Mouse (Mus musculus): ENCODE data around the gene A4galt.
"Not testable (repeated sequence)": the region's sequence is repeated elsewhere in the genome, so short reads cannot be mapped to it uniquely, and the experiment has no call there.

DNA sequence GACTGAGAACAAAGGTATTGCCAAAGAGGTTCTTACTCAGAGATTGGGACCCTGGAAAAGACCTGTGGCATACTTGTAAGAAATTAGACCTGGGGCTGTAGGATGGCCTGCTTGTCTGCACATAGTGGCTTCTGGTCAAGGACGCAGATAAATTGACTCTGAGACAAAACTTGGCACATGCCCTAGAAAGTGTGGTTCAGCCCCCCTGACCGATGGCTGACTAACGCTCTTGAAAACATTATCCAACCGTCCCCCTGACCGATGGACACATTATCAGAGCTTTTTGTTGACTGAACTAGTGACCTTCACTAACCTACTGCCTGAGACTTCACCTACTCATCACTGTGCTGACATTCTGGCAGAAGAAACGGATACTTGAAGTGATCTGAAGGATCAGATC is 18.4 kb upstream of the A4galt start:
- TF ChIP-seq CTCF, EP300 (IDR thresholded peaks at IDR 0.05; ENCODE audit: low read depth): not testable (repeated sequence)

All from liver, embryonic 14.5 days (tissue).